Mouse (Mus musculus): Measurements from ENCODE around the gene Mybphl. TPM values are rescaled to one million over a fixed set of nuclear protein-coding genes. Genes with fewer than 3 reads are reported as not detected.

The Mybphl gene
- polyA plus RNA-seq, 1 experiment from 2014 or later = not detected

- ATAC-seq (replicated peaks; ENCODE audit: low FRiP score) = peak; percentile 46
- Histone ChIP-seq H3K4me3 (ENCODE audit: low read depth, low read length) (peak overlapping the region; percentile 24), H3K4me2 (ENCODE audit: low read depth, low read length, severe bottlenecking) (peak overlapping the region; percentile 55), H3K27ac (ENCODE audit: low read depth, low read length) (peak overlapping the region; percentile 90), H3K27me3 (ENCODE audit: control insufficient read depth, insufficient read depth, low read length) (no peaks in the 10 kb centered on the region), H3K9ac (ENCODE audit: low read length) (peak overlapping the region; percentile 80), H3K36me3 (ENCODE audit: control insufficient read depth, insufficient read depth, low read length) (peaks cover 35% of the 10 kb centered on the region), H3K4me1 (replicated peaks; ENCODE audit: control insufficient read depth, insufficient read depth, low read length) (peaks cover 37% of the 10 kb centered on the region), H3K9me3 (ENCODE audit: control insufficient read depth, low read length) (peaks cover 22% of the 10 kb centered on the region)
- WGBS = 4% methylated on average over 5 of the region's 5 CpGs
- peak; percentile 65 for DNase-seq (ENCODE audit: low spot score)
Measured at GRCm38 (mm10) chr3:108410359-108410714, 45.6 kb downstream of the Mybphl start.

GRCm38 (mm10) chr3:108411026-108411753 lies 46.5 kb downstream of the Mybphl start:
- H3K4me3 ChIP-seq (ENCODE audit: low read depth, low read length) = peak overlapping the region; percentile 24
- H3K4me1 ChIP-seq (replicated peaks; ENCODE audit: control insufficient read depth, insufficient read depth, low read length) = peaks cover 32% of the 10 kb centered on the region
- no peaks in the 10 kb centered on the region for H3K27me3 ChIP-seq (ENCODE audit: control insufficient read depth, insufficient read depth, low read length)
- H3K36me3 ChIP-seq (ENCODE audit: control insufficient read depth, insufficient read depth, low read length) = peaks cover 35% of the 10 kb centered on the region
- ATAC-seq (replicated peaks; ENCODE audit: low FRiP score) (no peak), DNase-seq (ENCODE audit: low spot score) (peak; percentile 59)
- peaks cover 22% of the 10 kb centered on the region for H3K9me3 ChIP-seq (ENCODE audit: control insufficient read depth, low read length)
- H3K27ac ChIP-seq (ENCODE audit: low read depth, low read length) = peak overlapping the region; percentile 90
- peak overlapping the region; percentile 80 for H3K9ac ChIP-seq (ENCODE audit: low read length)
- peak overlapping the region; percentile 55 for H3K4me2 ChIP-seq (ENCODE audit: low read depth, low read length, severe bottlenecking)
- WGBS = 22% methylated on average over 5 of the region's 5 CpGs

- Histone ChIP-seq H3K9me3 (ENCODE audit: control insufficient read depth, low read length) (peaks cover 22% of the 10 kb centered on the region), H3K27ac (ENCODE audit: low read depth, low read length) (peak overlapping the region; percentile 90), H3K9ac (ENCODE audit: low read length) (peak overlapping the region; percentile 80), H3K36me3 (ENCODE audit: control insufficient read depth, insufficient read depth, low read length) (peaks cover 31% of the 10 kb centered on the region), H3K4me2 (ENCODE audit: low read depth, low read length, severe bottlenecking) (peak overlapping the region; percentile 55), H3K27me3 (ENCODE audit: control insufficient read depth, insufficient read depth, low read length) (peaks cover 4% of the 10 kb centered on the region; the same call in 1 of the 2 replicates), H3K4me1 (replicated peaks; ENCODE audit: control insufficient read depth, insufficient read depth, low read length) (peaks cover 28% of the 10 kb centered on the region), H3K4me3 (ENCODE audit: low read depth, low read length) (peak overlapping the region; percentile 24)
- peak; percentile 66 for DNase-seq (ENCODE audit: low spot score)
- ATAC-seq (replicated peaks; ENCODE audit: low FRiP score) = peak; percentile 28; the same call in 1 of the 2 replicates
- 48% methylated on average over 8 of the region's 8 CpGs for WGBS
Measured at GRCm38 (mm10) chr3:108411754-108412121, 47.0 kb downstream of the Mybphl start.

- 97% methylated on average over 35 of the region's 35 CpGs for WGBS
- Histone ChIP-seq H3K4me2 (ENCODE audit: low read depth, low read length, severe bottlenecking) (no peak overlapping the region), H3K36me3 (ENCODE audit: control insufficient read depth, insufficient read depth, low read length) (peaks cover 29% of the 10 kb centered on the region), H3K27ac (ENCODE audit: low read depth, low read length) (no peak overlapping the region), H3K4me1 (replicated peaks; ENCODE audit: control insufficient read depth, insufficient read depth, low read length) (peaks cover 28% of the 10 kb centered on the region), H3K27me3 (ENCODE audit: control insufficient read depth, insufficient read depth, low read length) (peaks cover 4% of the 10 kb centered on the region; the same call in 1 of the 2 replicates), H3K9ac (ENCODE audit: low read length) (no peak overlapping the region), H3K4me3 (ENCODE audit: low read depth, low read length) (no peak overlapping the region), H3K9me3 (ENCODE audit: control insufficient read depth, low read length) (peaks cover 22% of the 10 kb centered on the region)
- ATAC-seq (replicated peaks; ENCODE audit: low FRiP score) = no peak
- peak; percentile 50 for DNase-seq (ENCODE audit: low spot score)
Measured at GRCm38 (mm10) chr3:108413634-108414360, 49.1 kb downstream of the Mybphl start.

- H3K27ac ChIP-seq (ENCODE audit: low read depth, low read length) = peak within 1 kb of the TSS; percentile 81
- peaks cover 26% of the 10 kb centered on the region for H3K36me3 ChIP-seq (ENCODE audit: control insufficient read depth, insufficient read depth, low read length)
- peaks cover 22% of the 10 kb centered on the region for H3K9me3 ChIP-seq (ENCODE audit: control insufficient read depth, low read length)
- ATAC-seq (replicated peaks; ENCODE audit: low FRiP score) (peak; percentile 48), DNase-seq (ENCODE audit: low spot score) (peak; percentile 76)
- H3K9ac ChIP-seq (ENCODE audit: low read length) = peak within 1 kb of the TSS; percentile 95
- peaks cover 4% of the 10 kb centered on the region; the same call in 1 of the 2 replicates for H3K27me3 ChIP-seq (ENCODE audit: control insufficient read depth, insufficient read depth, low read length)
- peaks cover 23% of the 10 kb centered on the region for H3K4me1 ChIP-seq (replicated peaks; ENCODE audit: control insufficient read depth, insufficient read depth, low read length)
- 5% methylated on average over 62 of the region's 67 CpGs for WGBS
- peak within 1 kb of the TSS; percentile 81 for H3K4me2 ChIP-seq (ENCODE audit: low read depth, low read length, severe bottlenecking)
- H3K4me3 ChIP-seq (ENCODE audit: low read depth, low read length) = peak within 1 kb of the TSS; percentile 88
Measured at GRCm38 (mm10) chr3:108414857-108415830, 50.4 kb downstream of the Mybphl start, which contains the start of gene Celsr2. TSS of gene Celsr2 (minus strand) at chr3:108415552.

GRCm38 (mm10) chr3:108415831-108416223 lies 51.1 kb downstream of the Mybphl start:
- ATAC-seq (replicated peaks; ENCODE audit: low FRiP score) (peak; percentile 85), DNase-seq (ENCODE audit: low spot score) (peak; percentile 93)
- Histone ChIP-seq H3K27ac (ENCODE audit: low read depth, low read length) (peak overlapping the region; percentile 81), H3K4me2 (ENCODE audit: low read depth, low read length, severe bottlenecking) (peak overlapping the region; percentile 81), H3K9ac (ENCODE audit: low read length) (peak overlapping the region; percentile 95), H3K9me3 (ENCODE audit: control insufficient read depth, low read length) (peaks cover 22% of the 10 kb centered on the region), H3K4me1 (replicated peaks; ENCODE audit: control insufficient read depth, insufficient read depth, low read length) (peaks cover 20% of the 10 kb centered on the region), H3K27me3 (ENCODE audit: control insufficient read depth, insufficient read depth, low read length) (peaks cover 4% of the 10 kb centered on the region; the same call in 1 of the 2 replicates), H3K36me3 (ENCODE audit: control insufficient read depth, insufficient read depth, low read length) (peaks cover 26% of the 10 kb centered on the region), H3K4me3 (ENCODE audit: low read depth, low read length) (peak overlapping the region; percentile 88)
- under 1% methylated on average over 38 of the region's 48 CpGs for WGBS

- ATAC-seq (replicated peaks; ENCODE audit: low FRiP score) (no peak), DNase-seq (ENCODE audit: low spot score) (no peak)
- H3K9ac ChIP-seq (ENCODE audit: low read length) = no peak overlapping the region; the same call in 1 of the 2 replicates
- 49% methylated on average over 6 of the region's 6 CpGs for WGBS
- peaks cover 20% of the 10 kb centered on the region for H3K4me1 ChIP-seq (replicated peaks; ENCODE audit: control insufficient read depth, insufficient read depth, low read length)
- H3K36me3 ChIP-seq (ENCODE audit: control insufficient read depth, insufficient read depth, low read length) = peaks cover 5% of the 10 kb centered on the region; the same call in 1 of the 2 replicates
- H3K27ac ChIP-seq (ENCODE audit: low read depth, low read length) = no peak overlapping the region
- H3K4me2 ChIP-seq (ENCODE audit: low read depth, low read length, severe bottlenecking) = no peak overlapping the region
- no peak overlapping the region for H3K4me3 ChIP-seq (ENCODE audit: low read depth, low read length)
- no peaks in the 10 kb centered on the region for H3K27me3 ChIP-seq (ENCODE audit: control insufficient read depth, insufficient read depth, low read length)
- H3K9me3 ChIP-seq (ENCODE audit: control insufficient read depth, low read length) = no peaks in the 10 kb centered on the region
Measured at GRCm38 (mm10) chr3:108423006-108423405, 58.3 kb downstream of the Mybphl start.
